Mouse (Mus musculus) testis, adult 2 months (tissue): ENCODE results near the gene Gm20403. TPM values are rescaled to one million over a fixed set of nuclear protein-coding genes. Genes with fewer than 3 reads are reported as not detected.

Experiments
- polyA plus RNA-seq: library from polyadenylated mRNA; depleted of rRNA; stranded (reverse); fragments of >200 nt; gene quantifications from 2 replicates; pipeline ENCODE4 v1.2.3, GENCODE M21; 2012; rRNA removed

The Gm20403 gene
- polyA plus RNA-seq, 1 experiment: not detected

Other genes with a start within 250 kb of the Gm20403 start
- 8.5 and 9.7 TPM in 2 replicates for gene Snx6, start 190.8 kb downstream of the Gm20403 start, polyA plus RNA-seq
- gene Cfl2, start 123.7 kb downstream of the Gm20403 start, polyA plus RNA-seq: 34.9 and 60.3 TPM in 2 replicates
- 50.0 and 51.8 TPM in 2 replicates for gene Baz1a, start 27.8 kb upstream of the Gm20403 start, polyA plus RNA-seq
- gene 2700097O09Rik, start 93.6 kb upstream of the Gm20403 start, polyA plus RNA-seq: 6.9 and 8.6 TPM in 2 replicates
- 19.5 and 20.1 TPM in 2 replicates for gene Srp54a, start 93.7 kb upstream of the Gm20403 start, polyA plus RNA-seq
- gene Fam177a, start 137.9 kb upstream of the Gm20403 start, polyA plus RNA-seq: 29.4 and 39.8 TPM in 2 replicates
- 31.5 and 32.9 TPM in 2 replicates for gene Srp54b, start 168.6 kb upstream of the Gm20403 start, polyA plus RNA-seq
- not detected in 2 replicates for gene 1700047I17Rik2, start 213.1 kb upstream of the Gm20403 start, polyA plus RNA-seq
- 29.0 and 38.4 TPM in 2 replicates for gene Srp54c, start 243.6 kb upstream of the Gm20403 start, polyA plus RNA-seq